Mouse (Mus musculus): ENCODE measurements around the gene Inf2.

Gene Inf2

GRCm38 (mm10) chr12:112594989-112595388 is 6.4 kb downstream of the Inf2 start:
- peak; percentile 63 for DNase-seq (ENCODE audit: inconsistent ontology term)

- peak; percentile 84 for DNase-seq (ENCODE audit: inconsistent ontology term)
These were observed 7.0 kb downstream of the Inf2 start for GRCm38 (mm10) chr12:112595626-112596025.

DNA sequence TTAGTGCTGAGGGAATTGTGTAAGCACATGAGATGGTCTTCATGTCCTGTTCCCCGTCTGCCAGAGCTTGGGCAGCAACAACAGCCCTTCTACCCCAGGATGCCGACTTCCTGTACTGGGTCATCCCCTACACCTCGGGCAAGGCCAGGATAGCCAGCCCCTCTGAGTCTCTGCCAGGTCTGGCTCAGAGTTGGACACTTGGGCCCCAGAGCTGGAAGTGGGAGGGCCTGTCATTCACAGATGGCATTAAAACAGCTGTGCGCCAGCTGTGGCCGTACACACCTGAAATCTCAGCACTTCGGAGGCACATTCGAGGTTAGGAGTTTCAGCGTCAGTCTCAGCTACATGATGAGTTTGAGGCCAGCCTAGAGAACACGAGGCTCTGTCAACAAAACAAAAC is 7.9 kb downstream of the Inf2 start:
- DNase-seq (ENCODE audit: inconsistent ontology term), result peak; percentile 37

- peak; percentile 74 for DNase-seq (ENCODE audit: inconsistent ontology term)
These were observed 8.4 kb downstream of the Inf2 start for GRCm38 (mm10) chr12:112596891-112597500.

GRCm38 (mm10) chr12:112597618-112598017 is 9.0 kb downstream of the Inf2 start:
- peak; percentile 91 for DNase-seq (ENCODE audit: inconsistent ontology term)

DNA sequence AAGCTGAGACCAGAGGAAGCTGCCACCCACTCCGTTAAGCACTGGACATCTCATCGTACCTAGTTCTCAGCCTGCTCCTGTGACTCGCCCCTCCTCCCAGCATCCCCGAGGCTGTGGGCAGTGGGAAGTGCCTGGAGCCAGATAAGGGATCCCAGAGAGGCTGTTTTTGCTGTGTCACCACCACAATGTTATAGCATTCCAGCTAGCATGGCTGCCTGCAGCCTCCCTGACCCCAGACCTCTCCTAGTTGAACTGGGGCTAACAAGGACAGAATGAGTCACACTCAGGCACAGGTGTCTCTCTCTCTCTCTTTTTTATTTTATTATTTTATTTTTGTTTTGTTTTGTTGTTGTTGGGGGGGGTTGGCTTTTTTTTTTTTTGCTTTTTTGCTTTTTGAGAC is 10.6 kb downstream of the Inf2 start:
- peak; percentile 80 for DNase-seq (ENCODE audit: inconsistent ontology term)

- no peak for DNase-seq (ENCODE audit: inconsistent ontology term)
These were observed 11.5 kb downstream of the Inf2 start for GRCm38 (mm10) chr12:112599942-112600611.

- no peak for DNase-seq (ENCODE audit: inconsistent ontology term)
These were observed 15.4 kb downstream of the Inf2 start for GRCm38 (mm10) chr12:112604022-112604421.

GRCm38 (mm10) chr12:112604709-112605649 is 16.4 kb downstream of the Inf2 start:
- DNase-seq (ENCODE audit: inconsistent ontology term), result peak; percentile 81

- peak; percentile 72 for DNase-seq (ENCODE audit: inconsistent ontology term)
These were observed 17.2 kb downstream of the Inf2 start for GRCm38 (mm10) chr12:112605766-112606165.

DNA sequence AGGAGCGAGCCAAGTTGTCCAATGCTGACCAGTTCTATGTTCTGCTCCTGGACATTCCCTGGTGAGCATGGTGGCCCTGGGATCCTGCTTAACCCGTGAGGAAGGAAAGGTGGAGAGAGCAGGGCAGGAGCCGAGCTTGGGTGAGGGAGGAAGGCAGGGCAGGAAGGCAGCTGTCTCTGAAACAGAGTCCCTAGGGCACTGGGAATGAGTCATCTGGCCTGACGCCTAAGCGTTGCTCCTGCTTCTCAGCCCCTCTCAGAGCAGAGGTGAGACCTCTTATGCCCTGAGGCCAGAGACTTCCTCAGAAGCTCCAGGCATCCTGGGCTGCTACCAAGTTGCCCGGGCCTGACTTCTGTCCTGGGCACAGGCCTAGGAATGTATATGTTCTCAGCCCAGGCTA is 18.4 kb downstream of the Inf2 start:
- DNase-seq (ENCODE audit: inconsistent ontology term), result peak; percentile 36

- no peak for DNase-seq (ENCODE audit: inconsistent ontology term)
These were observed 20.4 kb downstream of the Inf2 start for GRCm38 (mm10) chr12:112609031-112609430.

GRCm38 (mm10) chr12:112616668-112617067 is 28.1 kb downstream of the Inf2 start:
- no peak for DNase-seq (ENCODE audit: inconsistent ontology term)

DNA sequence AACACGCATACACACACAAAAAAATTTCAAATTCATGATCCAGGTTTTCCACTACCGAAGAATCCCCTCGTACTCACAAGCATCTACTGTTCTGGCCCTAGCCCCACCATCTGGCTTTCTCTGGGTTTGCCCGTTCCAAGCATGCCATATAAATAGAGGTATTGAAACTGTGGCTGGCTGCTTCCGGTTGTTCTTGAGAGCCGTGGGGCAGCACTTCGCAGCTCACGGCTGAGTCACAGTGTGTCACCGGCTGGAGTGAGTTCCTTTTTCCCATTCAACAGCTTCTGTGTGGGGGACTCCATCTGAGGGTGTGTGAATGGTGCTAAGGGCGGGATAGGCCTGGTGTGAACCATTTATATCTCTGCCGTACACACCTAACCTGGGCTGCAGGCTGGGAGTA is 28.6 kb downstream of the Inf2 start:
- peak; percentile 60 for DNase-seq (ENCODE audit: inconsistent ontology term)

DNA sequence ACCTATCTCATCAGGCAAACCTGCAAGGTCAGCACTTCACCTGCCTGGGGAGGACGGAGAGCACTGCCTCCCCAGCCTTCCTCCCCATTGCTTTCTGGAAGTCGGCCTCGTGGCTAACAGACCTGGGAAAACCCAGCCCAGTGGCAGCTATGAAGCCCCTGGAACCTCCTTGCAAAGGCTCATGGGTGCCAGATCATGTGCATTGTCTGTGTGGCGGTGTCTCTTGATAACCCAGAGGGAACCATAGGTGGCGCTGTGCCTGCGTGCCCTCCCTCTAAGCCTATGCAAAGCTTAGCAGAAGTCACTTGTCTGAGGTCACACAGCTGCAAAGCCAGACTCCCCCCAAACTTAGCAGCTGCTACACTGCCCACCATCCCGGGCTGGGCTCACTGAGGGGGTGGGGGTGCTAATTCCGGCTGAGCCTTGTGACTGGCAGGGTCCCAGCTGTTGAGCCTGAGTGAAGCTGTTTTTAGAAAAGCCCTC is 29.4 kb downstream of the Inf2 start:
- DNase-seq (ENCODE audit: inconsistent ontology term), result peak; percentile 64

GRCm38 (mm10) chr12:112618981-112619685 is 30.5 kb downstream of the Inf2 start:
- DNase-seq (ENCODE audit: inconsistent ontology term), result peak; percentile 60

GRCm38 (mm10) chr12:112619686-112620353 is 31.2 kb downstream of the Inf2 start, which contains the start of gene Adssl1:
TSS of gene Adssl1 (plus strand) at chr12:112620045.
- DNase-seq (ENCODE audit: inconsistent ontology term), result peak; percentile 90

DNA sequence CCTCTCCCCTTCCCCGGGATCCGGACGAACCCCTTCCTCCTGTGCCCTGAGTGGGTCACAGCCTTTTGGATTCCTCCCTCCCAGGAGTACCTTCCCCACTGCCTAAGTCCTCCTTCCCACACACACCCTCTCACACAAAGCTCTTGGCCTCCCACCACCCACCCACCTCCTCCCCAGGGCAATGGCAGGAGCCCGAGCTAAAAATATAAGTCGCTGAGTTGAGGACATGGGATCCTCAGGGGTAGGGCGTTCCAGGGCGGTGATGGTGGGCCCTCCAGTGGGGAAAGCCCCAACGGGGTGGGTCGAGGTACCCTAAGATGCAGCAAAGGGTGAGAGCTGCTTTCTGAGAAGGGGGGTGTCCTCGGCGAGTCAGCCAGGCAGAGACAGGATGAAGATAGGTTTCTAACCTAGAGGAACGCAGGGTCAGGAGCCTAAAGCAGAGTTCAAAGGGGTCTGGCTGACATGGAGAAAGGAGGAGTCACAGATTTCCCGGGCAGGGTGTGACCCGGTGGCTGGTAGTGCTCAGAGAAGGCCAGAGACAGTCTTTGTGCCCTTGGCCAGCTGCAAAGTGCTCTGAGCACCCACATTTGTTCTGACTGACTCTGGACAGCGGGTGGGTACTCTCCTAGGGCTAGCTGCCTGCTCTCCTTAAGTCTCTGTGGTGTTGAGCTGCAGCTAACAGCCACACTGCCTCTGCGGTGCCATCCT is 31.9 kb downstream of the Inf2 start:
- peak; percentile 54 for DNase-seq (ENCODE audit: inconsistent ontology term)

DNA sequence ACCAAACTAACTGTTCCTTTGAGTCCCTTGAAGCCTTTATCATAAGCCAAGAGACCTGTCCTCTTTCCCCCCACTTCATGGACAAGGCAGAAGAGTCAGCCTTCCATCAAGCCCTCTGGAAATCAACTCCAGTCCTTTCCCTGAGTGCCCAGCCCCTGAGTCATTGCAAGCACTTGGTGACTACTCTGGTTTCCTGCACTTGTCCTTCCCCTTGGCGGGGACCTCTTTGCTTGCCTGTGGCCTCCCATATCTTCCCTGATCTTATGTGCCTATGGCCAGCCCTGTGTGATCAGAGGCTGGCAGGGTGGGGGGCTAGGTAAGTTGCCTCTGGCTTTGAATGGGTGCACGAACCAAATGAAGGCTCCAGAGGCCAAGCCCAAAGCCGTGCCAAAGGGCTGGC is 33.3 kb downstream of the Inf2 start:
- peak; percentile 31 for DNase-seq (ENCODE audit: inconsistent ontology term)

GRCm38 (mm10) chr12:112623742-112624141 is 35.2 kb downstream of the Inf2 start:
- DNase-seq (ENCODE audit: inconsistent ontology term), result peak; percentile 76

All from Muller cell, postnatal 12 days (primary cell).